Mouse (Mus musculus) liver, embryonic 14.5 days (tissue): ENCODE results near the gene Lsm2.

Experiments used
- CTCF ChIP-seq: IDR thresholded peaks from 2 replicates; pipeline ENCODE4 v1.5.1; 2016; ENCODE audit warnings: antibody characterized with exemption, low read depth, control low read depth
- EP300 ChIP-seq: IDR thresholded peaks from 2 replicates; pipeline ENCODE4 v1.6.1; 2016; ENCODE audit warnings: antibody characterized with exemption, low read depth

- TF ChIP-seq CTCF (no peak), EP300 (no peak)
Measured at GRCm38 (mm10) chr17:34975581-34976492, 5.8 kb upstream of the Lsm2 start.
